Mouse (Mus musculus) embryonic facial prominence, embryonic 12.5 days (tissue): ENCODE data around the gene Paics. TPM values are rescaled to one million over a fixed set of nuclear protein-coding genes. Genes with fewer than 3 reads are reported as not detected.

Experiments used
- ATAC-seq: fragments of 200-750 bp; cut with Nextera tagmentation; 2 replicates; pipeline ENCODE4 v1.8.0; 2017; ENCODE audit not compliant: insufficient number of reproducible peaks, insufficient read depth, low FRiP score, low TSS enrichment
- H3K27ac ChIP-seq: fragments of 300-500 bp; sonication (generic); 2 replicates; pipeline ENCODE4 v1.5.1; 2016; ENCODE audit warnings: mild to moderate bottlenecking
- H3K27me3 ChIP-seq: fragments of 300-500 bp; sonication (generic); 2 replicates; pipeline ENCODE4 v1.6.1; 2016; ENCODE audit warnings: mild to moderate bottlenecking, moderate library complexity
- H3K36me3 ChIP-seq: fragments of 300-500 bp; sonication (generic); 2 replicates; pipeline ENCODE4 v1.6.1; 2016; ENCODE audit warnings: mild to moderate bottlenecking
- H3K4me1 ChIP-seq: fragments of 300-500 bp; sonication (generic); 2 replicates; pipeline ENCODE4 v1.6.1; 2016
- H3K4me2 ChIP-seq: fragments of 300-500 bp; sonication (generic); replicated peaks from 2 replicates; pipeline ENCODE4 v1.6.1; 2016; ENCODE audit warnings: mild to moderate bottlenecking, moderate library complexity
- H3K4me3 ChIP-seq: fragments of 300-500 bp; sonication (generic); 2 replicates; pipeline ENCODE4 v1.5.1; 2016; ENCODE audit warnings: mild to moderate bottlenecking
- H3K9ac ChIP-seq: fragments of 300-500 bp; sonication (generic); 2 replicates; pipeline ENCODE4 v1.6.1; 2016; ENCODE audit warnings: mild to moderate bottlenecking, moderate library complexity
- H3K9me3 ChIP-seq: fragments of 300-500 bp; sonication (generic); 2 replicates; pipeline ENCODE4 v1.6.1; 2016; ENCODE audit warnings: mild to moderate bottlenecking, moderate library complexity
- WGBS: fragments of 180-500 bp; shearing (Covaris S2); methylation state at CpG from one replicate; pipeline ENCODE4 v1.1.7; 2016; 5-methylcytosine and 5-hydroxymethylcytosine counted together
- polyA plus RNA-seq: library from polyadenylated mRNA; unstranded; fragments of >200 nt; fragmentation: Nextera tagmentation; extraction: Ambion mirVana; gene quantifications from 2 replicates; pipeline ENCODE4 v1.2.1, GENCODE M21; 2016

Paics gene
- polyA plus RNA-seq, 1 experiment from 2014 or later = 308 TPM

GRCm38 (mm10) chr5:77015544-77016482 is 64.7 kb downstream of the Paics start, which contains the start of gene Thegl:
Gene Thegl, plus strand, starts transcription at chr5:77016023.
- peak within 1 kb of the TSS; percentile 53 for H3K4me3 ChIP-seq
- H3K27ac ChIP-seq = no peak within 1 kb of the TSS
- H3K36me3 ChIP-seq = no peaks in the 10 kb centered on the region
- WGBS = 14% methylated on average over 57 of the region's 57 CpGs
- H3K4me2 ChIP-seq = peak within 1 kb of the TSS; percentile 83
- peak within 1 kb of the TSS; percentile 45 for H3K9ac ChIP-seq
- peak; percentile 91 for ATAC-seq
- H3K4me1 ChIP-seq = no peaks in the 10 kb centered on the region
- 0 out of 2 replicates have a peak, but pooled peaks cover 10% of the 10 kb centered on the region for H3K27me3 ChIP-seq
- no peaks in the 10 kb centered on the region for H3K9me3 ChIP-seq

Other genes starting within 250 kb of the Paics start
- gene Aasdh, start 45.8 kb upstream of the Paics start, polyA plus RNA-seq = 21.7 and 23.3 TPM in 2 replicates
- gene Ppat, start 271 bp downstream of the Paics start, polyA plus RNA-seq = 26.9 and 29.9 TPM in 2 replicates
- 87.8 and 93.5 TPM in 2 replicates for gene Srp72, start 23.4 kb downstream of the Paics start, polyA plus RNA-seq
- gene Arl9, start 52.7 kb downstream of the Paics start, polyA plus RNA-seq = not detected in 2 replicates
- not detected in 2 replicates for gene Thegl, start 64.7 kb downstream of the Paics start, polyA plus RNA-seq
- 0.26 and 0.27 TPM in 2 replicates for gene Hopx, start 163.8 kb downstream of the Paics start, polyA plus RNA-seq